Mouse (Mus musculus) liver, adult (tissue): Measurements from ENCODE around the gene AA986860.

Source experiments
- GATA4 ChIP-seq: IDR thresholded peaks from 2 replicates; pipeline ENCODE4 v1.6.1; 2014; ENCODE audit warnings: mild to moderate bottlenecking, low read length; ENCODE audit not compliant: insufficient replicate concordance

Gene AA986860

DNA sequence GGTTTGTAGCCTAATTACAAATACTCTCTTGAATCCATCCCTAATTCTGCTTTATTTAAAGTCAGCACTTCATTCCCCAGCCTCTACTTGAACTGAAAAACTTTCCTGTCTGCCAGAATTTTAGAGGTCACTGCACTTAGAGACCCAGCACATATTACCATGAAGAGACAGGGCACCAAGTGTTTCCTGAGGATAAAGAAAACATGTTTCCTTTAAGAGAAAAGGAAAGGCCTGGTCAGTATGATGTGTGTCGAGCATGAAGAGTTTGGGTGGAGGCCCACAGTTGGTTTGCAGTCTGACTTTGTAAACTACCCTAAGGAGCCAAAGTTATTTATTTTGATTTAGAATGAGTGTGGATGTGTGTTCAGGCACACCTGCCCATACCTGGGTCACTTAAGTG is 3.7 kb upstream of the AA986860 start:
- no peak for TF ChIP-seq GATA4

DNA sequence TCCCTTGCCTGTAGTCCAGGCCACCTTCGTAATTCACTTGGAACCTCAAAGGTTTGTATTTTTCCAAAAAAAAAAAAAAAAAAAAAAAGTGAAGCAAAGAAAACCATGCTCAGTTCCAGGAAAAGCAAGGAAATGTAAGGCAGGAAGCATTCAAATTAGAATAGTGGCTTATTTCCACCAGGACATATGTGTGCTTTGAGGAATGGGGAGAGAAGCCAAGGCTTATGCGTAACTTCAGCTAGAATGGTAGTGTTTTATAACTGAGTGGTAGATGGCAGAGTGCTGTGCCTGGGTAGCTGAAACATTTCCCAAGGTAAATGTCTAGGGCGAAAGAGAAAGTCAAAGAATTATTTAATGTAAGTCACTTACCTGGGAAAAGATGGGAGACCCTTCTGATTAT is 3.1 kb upstream of the AA986860 start:
- no peak for TF ChIP-seq GATA4

DNA sequence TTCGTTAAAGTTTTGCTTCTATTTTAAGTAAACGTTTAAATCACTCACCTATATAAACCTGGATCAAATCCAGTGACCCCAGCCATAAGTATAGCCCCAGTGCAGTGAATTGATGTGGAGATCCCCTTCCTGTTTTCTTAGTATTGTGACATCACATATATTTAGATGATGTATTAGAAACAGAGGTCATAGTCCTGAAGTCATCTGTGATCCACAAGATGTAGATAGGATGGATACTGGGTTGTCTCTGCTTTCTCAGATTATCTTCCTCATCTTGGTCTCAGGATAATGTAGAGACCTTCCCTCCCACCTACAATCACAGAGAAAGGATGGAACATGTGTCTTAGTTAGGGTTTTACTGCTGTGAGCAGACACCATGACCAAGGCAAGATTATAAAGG is 2.6 kb upstream of the AA986860 start, which contains the start of gene Pfkfb2:
TSS of gene Pfkfb2 (minus strand) at position 101 of the 400 bp plus-strand sequence.
- no peak for TF ChIP-seq GATA4

DNA sequence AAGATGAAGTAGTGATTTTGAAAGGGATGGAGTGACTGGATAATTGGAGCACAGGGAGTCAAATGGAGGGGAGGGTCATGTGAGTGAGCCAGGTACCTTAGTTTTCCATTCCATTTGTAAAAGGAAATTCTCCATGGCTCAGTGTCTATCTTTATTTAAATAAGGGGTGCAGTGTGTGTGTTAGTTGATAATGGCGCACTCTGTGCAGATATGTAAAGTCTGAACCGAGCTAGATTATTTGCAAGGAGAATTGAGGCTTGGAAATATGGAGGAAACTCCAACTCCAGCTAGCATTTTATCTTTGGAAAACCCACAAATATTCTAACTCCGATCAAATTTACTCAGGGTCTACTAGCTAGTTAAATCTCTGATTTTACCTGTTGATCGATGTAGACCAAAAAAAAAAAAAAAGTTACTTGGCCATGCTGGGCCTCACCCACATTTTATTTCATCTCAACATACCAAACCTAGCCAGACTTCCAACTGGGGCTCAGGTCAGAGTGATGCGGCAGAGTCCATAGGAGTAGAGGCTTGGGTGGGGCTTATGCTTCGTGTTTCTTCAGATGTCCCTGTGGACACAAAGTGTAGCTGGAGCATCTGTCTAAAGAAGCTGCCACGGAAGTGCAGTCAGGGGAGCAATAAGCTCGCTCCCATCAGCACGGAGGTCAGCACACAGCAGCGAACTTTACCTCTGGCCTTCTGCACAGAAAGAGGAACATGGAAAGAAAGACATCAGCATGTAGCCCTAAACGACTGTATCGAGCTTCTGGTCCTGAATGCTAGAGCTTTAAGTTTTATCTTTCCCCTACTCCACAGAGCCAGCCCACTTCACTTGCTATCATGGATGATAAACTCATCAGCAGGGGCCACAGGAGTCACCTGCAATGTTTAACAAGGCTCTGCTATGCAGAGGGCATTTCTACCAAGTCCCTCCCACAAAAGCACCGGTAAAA is 1.2 kb downstream of the AA986860 start:
- TF ChIP-seq GATA4 = no peak

DNA sequence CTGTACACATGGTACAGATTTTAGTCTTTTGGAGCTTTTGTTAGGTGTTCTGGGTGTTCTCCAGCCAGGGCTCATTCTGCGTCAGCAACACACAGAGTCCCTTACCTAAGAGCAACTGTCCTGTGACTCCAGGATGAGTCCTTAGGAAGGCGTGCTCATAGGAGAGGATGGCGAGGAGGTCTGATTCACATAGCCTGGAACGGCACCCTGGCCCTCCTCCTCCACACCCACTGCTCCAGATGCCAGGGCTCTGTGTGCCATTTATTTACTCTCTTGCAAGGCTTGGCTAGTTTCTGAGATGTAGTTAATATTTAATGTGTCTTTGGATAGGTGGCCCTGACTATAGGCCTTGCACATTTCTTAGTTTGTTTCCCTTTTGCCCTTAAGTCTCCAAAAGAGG is 1.9 kb downstream of the AA986860 start:
- TF ChIP-seq GATA4 = no peak

DNA sequence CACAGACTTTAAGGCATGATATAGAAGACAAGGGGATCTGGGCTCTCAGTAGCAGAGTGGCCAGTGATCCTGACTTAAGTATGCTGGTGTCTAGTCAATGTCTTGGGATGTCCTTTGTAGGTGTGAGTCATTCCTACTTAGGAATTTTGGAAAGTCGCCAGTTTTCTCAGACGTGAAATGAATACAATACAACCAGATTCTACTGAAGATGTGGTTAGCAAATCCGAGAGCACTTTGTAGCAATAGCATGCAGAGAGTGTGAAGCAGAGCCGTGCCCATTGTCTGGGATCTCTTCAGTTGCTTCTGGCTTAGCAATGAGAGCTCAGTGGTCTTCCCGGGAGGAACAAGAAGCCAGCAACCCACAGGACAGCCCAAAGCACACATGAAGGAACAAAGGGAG is 2.7 kb downstream of the AA986860 start:
- no peak for TF ChIP-seq GATA4

DNA sequence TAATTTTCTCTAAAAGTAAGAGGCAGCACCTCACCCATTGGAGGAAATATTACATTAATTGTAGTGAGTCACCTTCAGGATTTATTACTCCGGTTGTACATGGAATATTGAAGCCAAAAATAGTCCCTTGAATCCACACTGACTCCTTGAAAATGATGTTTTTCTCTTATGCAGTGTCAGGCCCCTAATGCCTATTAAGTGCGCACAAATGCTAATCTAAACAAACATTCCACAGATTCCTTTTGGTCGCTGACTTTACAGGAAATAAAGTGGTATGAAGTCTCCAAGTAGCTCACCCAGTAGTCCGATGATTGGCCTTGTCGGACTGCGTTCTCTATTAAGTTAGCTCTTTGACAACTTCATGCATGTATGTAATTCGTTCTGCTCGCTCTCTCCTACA is 3.1 kb downstream of the AA986860 start:
- no peak for TF ChIP-seq GATA4

DNA sequence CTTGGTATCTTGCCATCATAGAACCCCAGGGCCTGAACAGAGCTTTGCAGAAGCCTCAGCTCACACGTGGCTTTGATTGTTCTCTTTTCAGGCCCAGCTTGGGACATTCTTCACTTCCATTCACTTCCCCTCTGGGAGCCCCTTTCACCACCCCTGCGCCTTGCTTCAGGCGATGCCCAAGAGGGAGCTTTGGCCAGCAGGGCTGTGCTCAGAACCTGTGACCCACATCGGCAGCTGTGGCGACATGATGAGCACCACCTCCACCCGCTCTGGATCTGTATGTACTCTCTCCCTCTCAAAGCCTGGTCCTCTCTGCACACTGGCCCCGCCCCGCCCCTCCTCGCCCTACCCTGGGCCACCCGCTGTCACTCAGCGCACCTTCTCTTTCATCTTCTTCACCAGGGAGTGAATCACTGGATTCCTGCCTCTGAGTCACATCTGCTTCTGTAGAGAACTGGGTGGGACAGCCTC is 5.7 kb downstream of the AA986860 start:
- no peak for TF ChIP-seq GATA4

DNA sequence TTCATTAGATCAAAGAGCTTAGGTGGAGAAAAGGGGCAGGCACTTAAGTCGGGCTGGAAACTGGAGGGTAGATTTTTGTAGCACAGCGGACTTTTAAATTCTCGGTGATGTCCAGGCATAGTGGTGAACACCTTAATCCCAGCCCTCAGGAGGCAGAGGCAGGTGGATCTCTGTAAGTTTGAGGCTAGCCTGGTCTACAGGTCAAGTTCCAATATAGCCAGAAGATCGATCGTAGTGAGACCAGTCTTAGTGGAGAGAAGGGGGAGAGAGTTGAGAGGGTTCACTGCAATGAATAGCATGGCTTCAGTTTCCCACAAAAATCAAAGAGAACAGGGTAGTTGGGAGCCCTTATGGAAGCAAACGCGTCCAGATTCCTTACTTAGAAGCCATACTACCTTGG is 6.1 kb downstream of the AA986860 start:
- TF ChIP-seq GATA4 = no peak

DNA sequence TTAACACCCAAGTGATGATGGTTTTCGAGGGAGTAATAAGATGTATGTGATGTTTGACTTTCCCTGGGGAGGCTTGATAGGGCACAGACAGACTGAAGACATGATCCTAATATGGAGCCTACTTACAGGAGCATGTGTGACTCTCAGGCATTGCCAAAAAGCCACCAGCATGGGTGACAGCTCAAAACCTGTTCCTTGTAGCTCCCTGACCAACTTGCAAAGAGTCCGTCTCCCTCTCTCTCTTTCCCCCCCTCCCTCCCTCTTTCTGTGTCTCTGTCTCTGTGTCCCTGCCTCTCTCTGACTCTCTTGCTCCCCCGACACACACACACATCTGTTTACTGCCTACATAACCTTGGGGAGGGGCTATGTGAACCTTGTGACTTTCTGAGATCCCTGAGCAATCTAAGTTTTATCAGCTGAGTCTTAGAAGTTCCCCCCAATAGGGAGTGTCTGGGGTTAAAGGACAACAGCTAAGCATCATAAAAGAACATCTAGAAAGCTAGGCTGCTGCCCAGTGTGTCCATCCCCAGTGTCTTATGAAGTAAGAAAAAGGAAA is 6.9 kb downstream of the AA986860 start:
- no peak for TF ChIP-seq GATA4

DNA sequence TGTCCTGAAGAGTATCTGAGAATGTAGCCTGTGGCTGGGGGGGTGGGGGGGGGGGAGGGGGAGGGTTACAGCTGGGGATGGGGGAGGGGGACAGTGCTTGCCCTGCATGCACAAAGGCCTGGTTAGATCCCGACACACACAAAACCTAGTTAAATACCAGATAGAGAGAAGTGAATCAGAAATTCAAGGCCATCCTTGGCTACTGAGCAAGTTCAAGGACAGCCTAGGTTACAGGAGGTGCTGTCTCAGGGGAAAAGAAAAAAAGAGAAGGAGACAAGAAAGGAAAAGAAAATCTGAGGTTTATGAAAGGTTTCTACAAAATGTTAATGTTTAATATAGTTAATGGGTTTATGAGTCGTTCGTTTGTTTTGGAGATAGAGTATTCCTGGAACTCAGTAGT is 7.9 kb downstream of the AA986860 start:
- no peak for TF ChIP-seq GATA4

DNA sequence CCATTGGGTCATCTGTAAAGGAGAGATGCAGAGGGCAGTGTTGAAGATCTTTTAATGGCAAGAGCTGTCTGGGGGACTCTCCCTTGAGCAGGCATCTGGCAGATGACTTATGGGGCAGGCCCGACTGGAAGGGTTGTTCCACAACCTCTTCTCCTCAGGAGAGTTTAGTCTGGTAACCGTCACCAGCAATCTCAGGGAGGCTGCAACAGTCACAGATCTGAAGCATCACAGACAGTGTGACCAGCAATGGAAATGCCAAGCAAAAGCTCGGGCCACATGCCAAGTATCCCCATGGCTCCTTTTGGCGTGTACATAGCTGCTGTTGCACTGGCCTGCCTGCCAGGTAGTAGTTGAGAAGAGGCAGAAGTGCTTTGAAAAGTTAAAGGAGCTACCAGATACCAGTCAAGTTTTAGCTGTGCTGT is 8.5 kb downstream of the AA986860 start:
- TF ChIP-seq GATA4 = no peak

DNA sequence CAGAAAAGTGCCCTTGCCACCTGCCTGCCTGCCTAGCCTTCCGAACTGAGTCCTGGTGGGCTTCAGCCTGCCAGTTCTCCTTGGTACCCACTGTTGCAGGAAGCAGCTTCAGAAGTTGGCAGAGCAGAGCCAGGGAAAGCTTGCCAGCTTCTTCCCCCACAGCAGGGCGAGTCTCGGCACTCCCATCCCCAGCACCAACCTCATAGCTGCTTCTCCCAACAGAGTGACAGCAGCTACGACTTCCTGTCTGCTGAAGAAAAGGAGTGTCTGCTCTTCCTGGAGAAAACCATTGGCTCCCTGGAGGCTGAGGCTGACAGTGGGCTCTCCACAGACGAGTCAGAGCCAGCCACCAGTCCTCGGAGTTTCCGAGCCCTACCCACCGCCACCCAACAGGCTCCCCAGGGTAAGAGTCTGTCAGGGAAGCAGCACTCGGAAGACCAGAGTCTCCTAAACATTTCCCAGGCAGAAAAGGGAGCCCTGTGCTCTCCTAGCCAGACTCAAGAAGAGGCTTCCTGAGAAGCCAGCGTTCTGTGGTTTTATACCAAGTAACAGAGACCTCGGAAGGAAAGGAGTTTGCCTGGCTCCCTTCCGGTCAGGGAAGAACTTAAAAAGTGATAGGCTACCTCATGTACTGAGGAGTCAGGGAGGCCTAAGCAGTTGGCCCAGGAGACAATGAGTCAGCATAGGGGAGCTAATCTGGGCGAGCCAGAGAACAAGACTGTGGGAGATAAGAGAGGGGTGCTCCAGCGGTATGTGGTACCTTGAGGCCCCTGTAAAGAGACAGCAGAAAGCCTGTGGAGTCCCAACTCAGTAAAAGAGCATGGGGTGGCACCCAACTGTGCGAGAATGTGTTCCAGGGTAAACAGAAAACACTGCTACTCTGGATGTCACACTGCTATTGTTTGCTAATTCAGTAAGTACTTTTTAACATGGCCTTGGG is 9.3 kb downstream of the AA986860 start:
- no peak for TF ChIP-seq GATA4

DNA sequence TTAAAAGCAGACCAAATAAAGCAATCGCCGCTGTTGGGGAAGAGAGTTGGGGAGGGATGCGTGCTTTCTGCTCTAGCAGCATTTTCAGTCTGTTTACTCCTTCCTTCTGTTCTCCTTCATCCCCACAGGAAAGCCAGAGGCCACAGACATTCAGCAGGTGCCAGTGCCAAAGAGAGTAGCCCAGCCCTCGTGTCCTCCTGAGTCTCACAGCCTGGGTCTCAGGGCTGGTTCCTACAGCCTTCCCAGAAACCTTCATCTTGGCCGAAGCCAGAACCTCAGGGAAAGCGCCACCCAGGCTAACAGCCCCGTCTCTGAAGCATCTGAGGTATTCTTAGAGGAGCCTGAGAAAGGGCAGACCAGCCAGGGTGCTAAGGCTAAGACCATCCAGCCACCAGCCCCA is 10.4 kb downstream of the AA986860 start:
- no peak for TF ChIP-seq GATA4

DNA sequence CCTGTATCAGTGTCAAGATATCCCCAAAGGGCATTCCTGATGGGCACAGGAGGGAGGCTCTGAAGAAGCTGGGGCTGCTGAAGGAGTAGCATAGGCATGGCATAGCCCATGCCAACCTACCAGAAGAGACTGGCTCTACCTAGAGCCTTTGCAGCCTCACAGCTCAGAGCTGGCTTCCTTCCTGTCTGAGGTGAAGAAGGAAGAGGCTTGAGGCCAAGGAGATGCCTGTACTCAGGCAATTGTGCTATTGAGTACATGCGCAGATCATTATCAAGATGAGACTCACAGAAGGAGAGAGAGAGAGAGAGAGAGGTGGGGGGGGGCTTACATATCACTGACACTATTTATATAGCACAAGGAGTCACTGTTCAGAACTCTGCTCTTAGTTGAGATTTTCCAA is 12.0 kb downstream of the AA986860 start:
- no peak for TF ChIP-seq GATA4

DNA sequence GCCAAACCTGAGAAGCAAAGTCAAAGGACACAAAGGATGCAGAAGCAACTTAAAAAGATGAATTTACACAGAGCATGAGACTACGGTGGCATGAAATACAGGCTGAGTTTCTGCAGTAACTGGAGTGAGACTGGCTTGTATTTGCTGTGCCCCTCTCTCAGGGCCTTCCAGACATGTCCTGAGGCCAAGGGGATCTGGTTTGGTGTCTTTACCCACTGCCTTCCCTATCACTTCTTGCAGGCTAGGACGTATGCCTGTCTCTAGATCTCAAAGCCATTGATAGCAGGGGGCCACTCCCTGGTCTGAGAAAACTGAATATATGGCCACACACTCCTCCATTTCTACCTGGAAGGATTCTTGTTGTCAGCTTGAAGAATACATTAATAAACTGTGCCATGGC is 12.4 kb downstream of the AA986860 start:
- TF ChIP-seq GATA4 = no peak

DNA sequence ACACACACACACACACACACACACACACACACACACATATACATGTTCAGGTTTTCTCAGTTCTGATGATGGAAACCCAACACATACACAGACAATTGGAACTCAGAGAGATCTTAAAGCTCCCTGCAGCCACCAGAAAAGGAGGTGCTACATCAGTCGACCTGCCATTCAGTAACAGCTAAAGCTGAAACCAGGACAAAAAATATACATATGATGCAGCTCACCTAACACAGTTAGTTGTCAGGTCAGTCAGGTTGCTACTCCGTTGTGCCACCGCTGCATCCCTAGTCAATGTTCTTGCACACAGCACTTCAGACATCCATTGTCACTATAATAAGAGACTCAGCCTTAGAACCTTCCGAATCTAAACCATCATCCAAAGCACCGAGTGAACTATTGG is 13.2 kb downstream of the AA986860 start:
- no peak for TF ChIP-seq GATA4
